Mouse (Mus musculus) embryo, embryonic 9.5 days (tissue): ENCODE results near the gene Paox.

Experiments
- DNase-seq: peaks from one replicate; pipeline ENCODE4 v3.0.0-alpha.2; 2017; ENCODE audit errors: extremely low spot score

The Paox gene

GRCm38 (mm10) chr7:140170863-140171262, 55.3 kb downstream of the Paox start:
- no peak for DNase-seq

GRCm38 (mm10) chr7:140172936-140173335, 57.3 kb downstream of the Paox start, which contains the start of gene Olfr523:
Gene Olfr523 (plus strand): TSS chr7:140173217.
- no peak for DNase-seq

DNA sequence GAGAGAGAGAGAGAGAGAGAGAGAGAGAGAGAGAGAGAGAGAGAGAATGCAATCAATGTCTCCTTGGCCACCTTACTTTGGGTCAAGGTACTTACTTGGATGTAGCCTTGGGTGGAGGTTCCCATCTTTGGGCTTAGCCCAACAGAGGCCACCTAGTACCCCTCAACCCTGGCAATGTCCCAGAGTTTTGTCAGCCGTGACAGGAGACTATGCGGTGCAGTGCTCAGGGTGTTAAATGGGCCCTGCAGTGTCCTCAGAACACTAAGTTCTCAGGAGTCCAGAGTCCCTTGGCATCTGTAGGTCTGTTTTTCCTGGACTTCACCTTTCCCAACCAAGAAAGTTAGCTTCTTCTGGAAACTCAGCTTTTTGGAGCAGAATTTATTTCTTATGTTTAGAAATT, 63.6 kb downstream of the Paox start:
- DNase-seq: no peak

DNA sequence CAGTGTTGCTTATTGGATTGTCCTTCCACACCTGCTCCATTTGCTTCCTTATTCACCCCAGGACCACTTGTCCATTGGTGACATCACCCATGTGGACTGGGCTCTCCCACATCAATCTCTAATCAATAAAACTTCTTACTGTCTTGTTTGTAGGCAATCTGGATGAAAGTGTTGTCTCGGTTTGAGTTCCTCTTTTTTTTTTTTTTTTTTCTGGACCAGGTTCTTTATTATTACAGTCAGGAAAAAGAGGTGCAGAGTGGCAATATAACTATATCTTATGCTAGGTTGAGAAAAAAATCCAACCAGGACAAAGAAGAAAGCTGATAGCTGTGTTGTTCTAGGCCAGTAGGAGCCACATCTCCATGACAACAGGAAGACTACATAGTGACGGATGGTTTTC, 65.1 kb downstream of the Paox start:
- no peak for DNase-seq

DNA sequence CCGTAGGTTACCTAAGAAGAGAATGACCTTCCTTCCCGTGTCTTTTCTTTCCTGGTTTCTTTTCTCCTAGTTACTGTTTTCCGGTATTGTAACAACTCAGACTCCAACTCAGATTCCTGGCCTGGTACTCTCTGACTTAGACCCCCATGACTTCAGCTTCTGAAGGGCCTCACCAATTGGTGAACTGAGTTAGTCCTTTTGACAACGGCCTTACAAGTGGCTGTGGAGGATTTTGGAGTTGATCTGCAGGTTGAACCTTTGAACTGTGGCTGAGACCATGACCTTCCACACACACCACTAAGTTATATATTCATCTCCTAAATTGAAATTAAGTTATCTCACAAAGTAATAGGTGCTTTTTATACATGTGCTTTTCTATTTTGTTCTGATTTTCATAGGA, 68.6 kb downstream of the Paox start:
- no peak for DNase-seq
